Mouse (Mus musculus): ENCODE results near the gene Plgrkt.

DNA sequence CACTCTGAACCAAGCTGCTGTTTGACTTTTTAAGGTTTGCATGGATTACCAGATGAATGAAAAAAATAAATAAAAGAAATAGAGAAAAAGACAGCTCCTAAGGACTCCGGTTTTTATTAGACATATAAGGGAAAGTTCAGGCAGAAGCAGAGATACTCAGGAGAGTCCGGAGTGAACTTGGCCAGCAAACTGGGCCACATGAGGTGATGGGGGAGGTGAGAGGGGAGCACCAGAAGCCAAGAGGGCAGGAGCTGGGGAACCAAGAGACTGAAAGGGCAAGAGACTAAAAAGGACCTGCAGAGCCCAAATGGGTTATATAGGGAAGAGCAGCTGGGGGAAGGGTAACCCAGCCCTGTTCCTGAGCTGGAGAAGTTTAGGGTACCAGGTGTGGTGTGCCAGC is 27.5 kb upstream of the Plgrkt start:
- TF ChIP-seq POLR2A (IDR thresholded peaks at IDR 0.05; ENCODE audit: low read depth, low read length) (no peak), CTCF (IDR thresholded peaks at IDR 0.05; ENCODE audit: borderline replicate concordance, insufficient read depth, low read length) (no peak)
